Comparison of ENCODE assay signal across 18 mouse cellular contexts in the genomic region with DNA sequence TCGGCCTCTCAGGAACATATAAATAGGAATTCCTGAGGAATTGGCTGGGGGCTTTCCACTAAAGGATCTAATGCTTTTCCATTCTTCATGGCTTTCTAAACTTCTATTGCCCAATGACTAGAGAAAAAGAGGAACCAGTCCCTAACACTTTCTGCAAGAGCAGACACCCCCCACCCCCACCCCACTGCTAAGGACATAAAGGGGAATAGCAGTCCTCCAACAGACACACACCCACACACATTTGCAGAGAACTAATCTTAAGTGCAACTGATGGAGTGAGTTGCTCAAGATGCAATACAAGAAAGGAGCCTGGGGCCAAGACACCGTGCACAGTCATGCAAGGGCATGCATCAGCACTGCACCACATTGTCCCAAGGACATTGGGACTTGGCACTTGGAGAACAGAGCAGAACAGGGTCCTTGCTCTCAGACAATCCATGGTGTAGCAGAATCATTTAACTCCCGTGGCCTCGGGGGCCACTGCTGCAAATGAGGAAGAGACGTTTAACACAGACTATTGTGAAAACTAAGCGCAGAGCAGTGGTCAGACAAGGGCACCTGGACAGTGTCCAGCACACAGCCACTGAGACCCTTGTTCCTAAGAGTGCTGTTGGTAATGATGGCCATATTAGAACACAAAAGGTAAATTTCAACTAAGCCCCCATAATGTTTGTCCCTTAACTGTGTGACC.
DNase-seq lines count a peak whose midpoint lies in the region; ATAC-seq and TF ChIP-seq lines count a peak whose summit lies in the region.
"Had no signal": no experiment of that assay in that cellular context is flagged by ENCODE, and none has a peak within 500 bp of the region (broad histone marks: within the 10 kb centered on the region; RNA-seq: fewer than 3 reads in every experiment).

No protein-coding gene starts in this region.

- 45% methylated on average over 6 of the region's 6 CpGs for WGBS in liver, embryonic 15.5 days (ENCODE audit: insufficient replicate concordance)
- WGBS in liver, embryonic 12.5 days (ENCODE audit: insufficient replicate concordance) = 62% methylated on average over 6 of the region's 6 CpGs
- WGBS in hindbrain, embryonic 16.5 days = 82% methylated on average over 6 of the region's 6 CpGs

- dilution Hi-C loops in CH12.LX (cut with MboI; ENCODE audit: extremely low pct_ligation_motif_present, extremely low pct_unique_long_range_greater_than_20kb, low sequenced_read_pairs) = no loop called here

- no peaks in the 10 kb centered on the region for H3K79me2 ChIP-seq in CH12.LX (replicated peaks; ENCODE audit: control insufficient read depth, extremely low read depth, insufficient read depth, poor library complexity, severe bottlenecking)

- in situ Hi-C loops in CH12.LX (cut with MboI; ENCODE audit: low pct_ligation_motif_present, low pct_unique_long_range_greater_than_20kb, low sequenced_read_pairs) = no loop called here

- no peaks in the 10 kb centered on the region for H3K27me3 ChIP-seq in liver, embryonic 15.5 days
- no peaks in the 10 kb centered on the region for H3K27me3 ChIP-seq in liver, embryonic 12.5 days (replicated peaks)
- H3K27me3 ChIP-seq in CH12.LX (replicated peaks) = no peaks in the 10 kb centered on the region
- H3K27me3 ChIP-seq in hindbrain, embryonic 16.5 days (replicated peaks; ENCODE audit: control insufficient read depth, insufficient read depth, low read length) = no peaks in the 10 kb centered on the region
- H3K27me3 ChIP-seq: limb, embryonic 15.5 days had no signal

- no peak for TF ChIP-seq CTCF in CH12.LX (conservative IDR thresholded peaks at IDR 0.05 in 1 of 2, IDR thresholded peaks at IDR 0.05 in 1 of 2; ENCODE audit: low read depth in 2 of 2, low read length in 2 of 2)

- TF ChIP-seq RAD21 in CH12.LX (IDR thresholded peaks at IDR 0.05; ENCODE audit: low read depth, low read length) = no peak

- peak; percentile 42; the same call in 1 of the 2 replicates for TF ChIP-seq EP300 in CH12.LX (IDR thresholded peaks at IDR 0.05; ENCODE audit: low read length)

- H3K4me1 ChIP-seq in liver, embryonic 15.5 days (replicated peaks) = no peaks in the 10 kb centered on the region
- no peaks in the 10 kb centered on the region for H3K4me1 ChIP-seq in liver, embryonic 12.5 days
- peaks cover 4 to 21% of the 10 kb centered on the region in 2 experiments; a peak in 2 of 4 replicates for H3K4me1 ChIP-seq in CH12.LX (ENCODE audit: control insufficient read depth in 1 of 2, insufficient read depth in 2 of 2)
- no peaks in the 10 kb centered on the region for H3K4me1 ChIP-seq in hindbrain, embryonic 16.5 days (ENCODE audit: control insufficient read depth, insufficient read depth, low read depth, low read length)
- H3K4me1 ChIP-seq: heart, embryonic 10.5 days; hindbrain, embryonic 10.5 days; limb, embryonic 15.5 days; midbrain, embryonic 10.5 days had no signal

- H3K4me2 ChIP-seq in liver, embryonic 15.5 days = no peak overlapping the region
- H3K4me2 ChIP-seq in liver, embryonic 12.5 days = no peak overlapping the region
- H3K4me2 ChIP-seq in CH12.LX (ENCODE audit: insufficient read depth, low read depth, poor library complexity, severe bottlenecking) = no peak overlapping the region
- no peak overlapping the region for H3K4me2 ChIP-seq in hindbrain, embryonic 16.5 days (ENCODE audit: low read length)
- H3K4me2 ChIP-seq: limb, embryonic 15.5 days had no signal

- no peak overlapping the region for H3K27ac ChIP-seq in liver, embryonic 15.5 days (replicated peaks)
- H3K27ac ChIP-seq in liver, embryonic 12.5 days = no peak overlapping the region
- no peak overlapping the region for H3K27ac ChIP-seq in CH12.LX (ENCODE audit: insufficient read depth, low read depth)
- H3K27ac ChIP-seq in hindbrain, embryonic 16.5 days (ENCODE audit: low read depth, low read length) = no peak overlapping the region
- H3K27ac ChIP-seq: heart, embryonic 10.5 days; hindbrain, embryonic 10.5 days; limb, embryonic 15.5 days; midbrain, embryonic 10.5 days had no signal

- peak; percentile 28; the same call in 1 of the 2 replicates for ATAC-seq in liver, embryonic 15.5 days (ENCODE audit: insufficient read depth)
- ATAC-seq in liver, embryonic 12.5 days = no peak
- ATAC-seq in megakaryocyte, adult 5-6 weeks (ENCODE audit: poor library complexity, severe bottlenecking) = peak; percentile 95
- ATAC-seq in hindbrain, embryonic 16.5 days = no peak

- H3K9ac ChIP-seq in liver, embryonic 15.5 days = no peak overlapping the region
- no peak overlapping the region for H3K9ac ChIP-seq in liver, embryonic 12.5 days
- H3K9ac ChIP-seq in CH12.LX (ENCODE audit: insufficient read depth, low read depth) = no peak overlapping the region
- no peak overlapping the region for H3K9ac ChIP-seq in hindbrain, embryonic 16.5 days (ENCODE audit: low read depth, low read length)
- H3K9ac ChIP-seq: limb, embryonic 15.5 days had no signal

- DNase-seq in CH12.LX (ENCODE audit: extremely low read depth) = peak; percentile 51
- DNase-seq in c-Kit-positive CD71-negative TER-119-negative erythroid progenitor cells, embryonic 14.5 days (ENCODE audit: low read depth) = peak; percentile 5
- DNase-seq in thymus, postnatal 4 days = no peak
- DNase-seq: adrenal gland, postnatal 14 days; cerebellum, adult 18-20 months; cerebellum, postnatal 25 days; gastrocnemius, postnatal 25 days; kidney, adult 11 months; lung, postnatal 14 days; thymus, postnatal 25 days had no signal

- TF ChIP-seq POLR2A in CH12.LX (IDR thresholded peaks at IDR 0.05; ENCODE audit: low read depth, low read length) = no peak

- H3K4me3 ChIP-seq in liver, embryonic 15.5 days (replicated peaks) = no peak overlapping the region
- no peak overlapping the region for H3K4me3 ChIP-seq in liver, embryonic 12.5 days
- H3K4me3 ChIP-seq in CH12.LX (replicated peaks in 1 of 3; ENCODE audit: low read depth in 2 of 3, low read length in 2 of 3, poor library complexity in 1 of 3) = no peak overlapping the region
- H3K4me3 ChIP-seq in hindbrain, embryonic 16.5 days (ENCODE audit: low read length) = no peak overlapping the region
- H3K4me3 ChIP-seq: heart, embryonic 10.5 days; hindbrain, embryonic 10.5 days; limb, embryonic 15.5 days; midbrain, embryonic 10.5 days had no signal

- no peaks in the 10 kb centered on the region for H3K36me3 ChIP-seq in liver, embryonic 15.5 days (replicated peaks)
- no peaks in the 10 kb centered on the region for H3K36me3 ChIP-seq in liver, embryonic 12.5 days
- no peaks in the 10 kb centered on the region for H3K36me3 ChIP-seq in CH12.LX (replicated peaks in 1 of 2; ENCODE audit: control insufficient read depth in 1 of 2, insufficient read depth in 1 of 2, low read length in 1 of 2)
- H3K36me3 ChIP-seq in hindbrain, embryonic 16.5 days (ENCODE audit: control insufficient read depth, insufficient read depth, low read length) = no peaks in the 10 kb centered on the region
- H3K36me3 ChIP-seq: heart, embryonic 10.5 days; hindbrain, embryonic 10.5 days; limb, embryonic 15.5 days; midbrain, embryonic 10.5 days had no signal

- no peaks in the 10 kb centered on the region for H3K9me3 ChIP-seq in liver, embryonic 15.5 days (replicated peaks)
- no peaks in the 10 kb centered on the region for H3K9me3 ChIP-seq in liver, embryonic 12.5 days (replicated peaks)
- H3K9me3 ChIP-seq in CH12.LX (replicated peaks; ENCODE audit: low read length) = no peaks in the 10 kb centered on the region
- H3K9me3 ChIP-seq in hindbrain, embryonic 16.5 days (ENCODE audit: control insufficient read depth, low read length) = no peaks in the 10 kb centered on the region
- H3K9me3 ChIP-seq: heart, embryonic 10.5 days; hindbrain, embryonic 10.5 days; limb, embryonic 15.5 days; midbrain, embryonic 10.5 days had no signal

TF ChIP-seq in CH12.LX, 34 proteins besides CTCF, POLR2A, EP300 and RAD21:
- TF ChIP-seq BHLHE40 (IDR thresholded peaks at IDR 0.05; ENCODE audit: low read depth, low read length) (no peak), IRF4 (IDR thresholded peaks at IDR 0.05; ENCODE audit: low read depth, low read length) (peak; percentile 28; the same call in 1 of the 2 replicates)

Comparison
In these comparisons a context has a peak if more than half of its experiments do, and no peak if none do; other contexts are left out.
1. ATAC-seq: peak in liver, embryonic 15.5 days (single experiment) and megakaryocyte, adult 5-6 weeks (single experiment); none in liver, embryonic 12.5 days (single experiment) and hindbrain, embryonic 16.5 days (single experiment).